Mouse (Mus musculus) right cerebral cortex, postnatal 4 days (tissue): Measurements from ENCODE around the gene Ifitm10.
"Not testable (repeated sequence)": the region's sequence is repeated elsewhere in the genome, so short reads cannot be mapped to it uniquely, and the experiment has no call there.

Experiments used
- DNase-seq: peaks from one replicate; pipeline ENCODE4 v3.0.0-alpha.2; 2022

Gene Ifitm10

DNA sequence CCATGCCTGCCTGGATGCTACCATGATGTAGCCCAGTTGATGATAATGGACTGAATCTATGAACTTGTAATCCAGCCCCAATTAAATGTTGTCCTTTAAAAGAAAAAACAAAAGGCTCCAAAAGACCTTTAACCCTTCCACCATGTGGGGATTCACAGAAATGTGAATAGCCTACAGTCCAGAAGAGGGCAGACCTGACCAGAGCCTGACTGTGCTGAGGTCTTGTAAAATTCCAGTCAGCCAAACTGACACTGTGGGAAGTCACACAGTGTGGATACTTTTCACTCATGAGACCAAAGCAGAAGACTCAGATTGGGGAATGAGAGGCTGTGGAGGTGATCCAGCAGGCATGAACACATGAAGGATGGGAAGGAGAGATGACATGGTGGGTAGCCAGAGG lies 12.8 kb downstream of the Ifitm10 start:
- DNase-seq, result no peak

DNA sequence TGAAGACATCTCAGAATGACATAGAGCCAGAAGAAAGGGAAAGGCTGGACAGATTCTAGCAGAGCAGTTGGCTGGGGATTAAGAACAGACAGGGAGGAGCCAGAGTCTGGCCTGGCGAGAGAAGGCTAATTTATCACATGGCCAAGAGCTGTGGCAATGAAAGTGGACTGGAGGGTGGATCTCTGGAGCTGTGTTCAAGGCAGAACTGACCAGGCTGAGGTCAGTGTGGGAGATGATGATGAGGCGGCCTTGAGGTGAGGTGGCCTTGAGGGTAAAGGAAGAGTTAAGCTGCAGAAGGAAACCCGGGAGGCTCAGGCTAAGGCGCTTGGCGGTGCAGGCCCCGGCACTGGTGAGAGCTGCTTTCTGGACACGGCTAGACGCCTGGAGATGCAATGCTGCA lies 14.4 kb downstream of the Ifitm10 start:
- no peak for DNase-seq

DNA sequence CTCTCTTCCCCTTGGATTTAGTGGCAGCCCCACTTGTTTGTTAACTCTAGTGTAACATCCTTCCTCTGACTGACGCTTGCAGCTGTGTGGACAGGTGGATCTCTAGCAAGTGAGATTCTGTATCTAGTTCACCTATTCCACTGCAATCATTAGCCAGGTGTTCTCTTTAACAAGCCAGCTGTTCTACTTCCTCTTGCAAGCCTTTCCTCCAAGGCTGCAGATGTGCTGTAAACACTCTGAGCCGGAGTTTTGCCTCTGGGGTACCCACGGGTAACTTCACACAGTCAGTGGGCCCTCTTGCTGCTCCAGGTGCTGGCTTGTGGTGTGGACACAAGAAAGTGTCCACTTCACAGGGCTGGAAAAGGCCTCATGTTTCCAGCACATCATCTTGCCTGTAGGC lies 16.0 kb downstream of the Ifitm10 start:
- DNase-seq, result no peak

DNA sequence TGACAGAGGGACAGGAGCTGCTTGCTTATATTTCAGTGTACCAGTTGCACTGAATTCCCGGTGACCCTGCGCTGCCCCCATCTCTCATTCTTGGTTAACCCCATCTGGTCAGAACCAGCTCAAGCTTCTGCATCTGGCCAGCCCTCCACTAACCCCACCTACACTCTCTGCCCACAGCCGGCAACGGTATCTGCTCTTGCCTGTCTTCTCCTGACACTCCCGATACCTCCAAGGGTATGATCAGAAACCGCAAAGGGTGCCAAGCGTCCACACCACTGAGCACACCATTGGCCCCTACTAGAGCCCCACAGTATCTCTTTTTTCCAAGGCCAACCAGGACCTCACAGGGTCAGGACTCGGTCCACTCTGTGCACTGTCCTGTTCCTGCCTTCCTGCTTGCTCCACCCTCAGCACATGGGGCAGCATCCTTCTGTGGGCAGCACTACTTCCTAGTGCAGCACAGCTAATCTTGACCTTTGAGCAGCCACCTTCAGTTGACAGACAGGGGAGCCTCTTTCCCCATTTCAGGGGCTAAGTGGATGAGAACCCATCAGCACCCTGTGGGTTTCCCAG lies 18.8 kb downstream of the Ifitm10 start:
- no peak for DNase-seq

DNA sequence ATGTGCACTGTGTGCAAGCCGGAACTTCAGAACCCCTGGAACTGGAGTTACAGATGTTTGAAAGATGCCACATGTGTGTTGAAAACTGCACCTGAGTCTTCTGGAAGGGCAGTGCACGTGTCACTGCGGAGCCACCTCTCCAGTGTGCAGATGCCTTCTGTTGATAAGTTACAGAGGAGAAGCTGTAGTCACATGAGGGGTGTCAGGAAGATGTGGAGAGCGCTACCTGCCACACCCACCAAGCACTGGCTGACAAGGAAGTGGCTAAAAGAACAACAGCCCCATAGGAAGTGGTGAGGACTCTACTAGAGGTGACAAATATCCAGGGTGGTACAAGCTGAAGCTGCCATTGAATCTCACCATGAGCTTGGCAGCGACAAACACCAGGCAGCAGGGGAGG lies 19.7 kb downstream of the Ifitm10 start:
- DNase-seq, result no peak

DNA sequence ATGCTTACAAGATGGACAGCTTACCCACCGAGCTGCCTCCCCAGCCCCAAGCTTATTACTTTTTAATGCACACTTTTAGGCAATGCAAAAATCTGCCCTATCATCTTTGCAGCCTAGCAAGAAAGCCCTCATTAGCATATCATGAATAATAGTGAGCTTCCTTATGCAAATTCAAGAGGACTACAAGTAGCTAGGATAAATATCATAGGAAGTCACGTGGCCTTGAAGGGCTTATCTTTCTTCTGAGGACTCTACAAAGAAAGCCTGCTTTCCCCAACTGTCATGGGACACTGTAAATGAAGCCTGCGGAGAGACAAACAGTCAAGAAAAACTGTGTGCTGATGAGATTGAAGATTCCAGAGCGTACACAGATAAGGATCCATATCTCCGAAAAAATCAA lies 22.0 kb downstream of the Ifitm10 start:
- DNase-seq, result no peak

DNA sequence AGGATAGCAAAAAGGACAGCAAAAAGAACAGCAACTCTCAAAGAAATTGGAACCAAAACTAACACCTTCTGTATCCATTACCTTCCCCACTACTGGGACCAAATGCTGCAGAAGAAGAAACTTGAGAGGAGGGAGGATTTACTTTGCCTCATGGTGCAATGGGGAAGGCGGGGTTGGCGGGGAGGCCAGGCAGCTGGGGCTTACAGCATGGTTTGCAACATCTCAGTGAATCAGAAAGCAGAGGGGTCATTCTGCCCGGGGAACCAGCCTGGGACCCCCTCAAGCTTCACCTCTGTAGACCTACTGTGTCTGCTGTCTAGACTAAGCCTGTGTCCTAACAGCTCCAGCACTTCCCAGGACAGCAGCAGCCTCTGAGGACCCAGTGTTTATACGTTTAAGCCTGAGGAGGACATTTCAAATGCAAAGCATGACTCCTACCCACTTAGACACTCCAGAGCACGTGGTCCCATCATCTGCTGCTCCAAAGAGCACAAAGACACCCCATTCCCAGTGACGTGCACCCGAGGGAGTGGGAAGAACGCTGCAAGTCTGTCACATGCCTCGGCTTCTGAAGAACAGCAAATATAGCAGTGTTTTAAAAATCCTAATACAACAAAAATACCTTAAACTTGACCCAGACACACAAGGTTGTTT lies 24.1 kb downstream of the Ifitm10 start:
- no peak for DNase-seq

DNA sequence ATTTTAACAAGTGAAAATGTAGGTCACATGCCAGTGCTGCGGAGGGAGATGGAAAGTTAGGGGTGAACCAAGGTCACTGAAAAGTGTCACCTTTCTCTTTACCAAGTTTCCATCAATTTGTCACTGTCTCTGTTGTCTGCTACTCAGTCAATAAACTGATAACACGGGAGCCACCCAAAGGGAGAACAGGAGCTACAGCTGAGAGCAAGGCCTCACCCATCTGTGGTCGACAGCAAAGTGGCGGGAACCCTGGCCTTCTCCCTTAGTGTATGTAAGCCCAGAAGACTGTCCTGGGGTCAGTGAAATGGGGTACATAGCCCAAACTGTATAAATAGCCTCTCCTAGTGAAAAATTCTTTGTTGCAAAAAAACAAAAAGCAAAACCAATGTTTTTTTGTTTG lies 26.0 kb downstream of the Ifitm10 start:
- no peak for DNase-seq

DNA sequence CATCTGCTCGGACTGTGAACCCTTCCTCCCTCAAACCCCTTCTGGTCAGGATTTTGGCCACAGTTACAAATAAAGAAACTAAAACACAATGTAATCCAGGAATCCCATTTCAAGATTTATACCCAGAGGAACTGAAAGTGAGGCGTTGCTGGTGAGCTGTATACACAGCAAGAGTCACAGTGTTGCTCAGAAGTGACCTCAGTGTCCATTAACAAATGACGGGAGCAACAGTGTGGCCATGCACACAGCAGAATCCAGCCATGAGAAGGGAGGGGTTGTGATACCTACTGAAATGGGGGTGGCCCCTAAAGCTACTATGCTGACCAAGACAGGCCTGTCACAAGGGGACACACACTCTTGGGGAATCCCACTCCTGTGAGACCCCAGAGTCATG lies 31.3 kb downstream of the Ifitm10 start:
- DNase-seq, result no peak

DNA sequence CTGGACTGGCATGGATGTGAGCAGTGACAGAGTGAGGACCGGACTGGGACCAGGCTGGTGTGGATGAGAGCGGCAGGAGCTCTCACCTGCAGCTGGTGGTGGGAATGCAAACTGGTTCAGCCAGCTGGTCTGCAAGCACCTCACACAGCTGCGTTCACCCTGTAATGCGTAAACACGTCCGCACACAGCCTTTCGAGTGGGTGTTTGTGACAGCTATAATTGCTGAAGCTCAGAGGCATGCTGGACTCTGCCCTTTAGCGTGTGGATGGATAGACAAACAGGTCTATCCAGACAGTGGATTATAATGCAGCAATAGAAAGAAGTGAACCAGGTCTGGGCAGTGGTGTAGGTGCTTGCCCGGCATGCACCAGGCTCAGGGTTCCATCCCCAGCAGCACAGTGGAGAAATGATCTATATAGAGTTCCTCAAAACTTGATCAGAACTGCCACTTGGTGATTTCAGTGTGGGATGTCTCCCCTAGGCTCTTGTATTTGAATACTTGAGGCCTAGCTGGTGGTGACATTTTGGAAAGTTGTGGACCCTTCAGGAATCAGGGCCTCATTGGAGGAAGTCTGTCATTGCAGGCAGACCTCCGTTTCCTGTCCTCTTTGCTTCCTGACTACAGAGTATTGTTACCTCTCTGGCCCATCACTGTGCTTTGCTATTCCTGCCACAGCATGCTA lies 31.8 kb downstream of the Ifitm10 start:
- no peak for DNase-seq

DNA sequence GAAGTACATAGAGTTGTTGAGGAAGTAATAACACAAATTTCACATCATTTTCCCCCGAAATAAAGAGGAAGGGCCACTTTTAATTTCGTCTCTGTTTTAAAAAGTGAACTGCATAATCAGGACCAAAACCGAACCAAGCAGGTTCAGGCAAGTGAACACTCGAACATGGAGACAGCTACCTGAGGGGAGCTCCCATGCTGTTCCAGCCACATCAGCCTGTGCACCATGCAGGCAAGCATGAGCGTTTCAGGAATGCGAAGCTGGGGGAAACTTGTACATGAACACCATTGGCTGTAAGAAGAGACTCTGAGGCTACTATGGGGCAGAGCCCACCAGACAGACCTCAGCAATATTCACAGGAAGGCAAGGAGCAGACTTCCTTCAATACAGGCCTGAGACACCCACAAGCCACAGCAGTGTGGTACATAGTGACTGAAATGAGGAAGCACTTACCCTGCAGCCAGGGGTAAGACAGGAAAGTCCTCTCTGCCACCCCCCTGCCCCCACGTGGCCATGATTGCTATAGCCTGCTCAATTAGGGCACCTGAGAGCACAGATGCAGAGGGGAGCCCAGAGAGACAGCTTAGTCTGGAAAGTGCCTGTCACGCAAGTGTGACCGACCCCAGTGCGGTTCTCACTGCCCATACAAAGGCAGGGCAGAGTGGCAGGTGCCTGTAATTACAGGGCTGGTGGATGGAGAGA lies 33.1 kb downstream of the Ifitm10 start:
- DNase-seq, result no peak

DNA sequence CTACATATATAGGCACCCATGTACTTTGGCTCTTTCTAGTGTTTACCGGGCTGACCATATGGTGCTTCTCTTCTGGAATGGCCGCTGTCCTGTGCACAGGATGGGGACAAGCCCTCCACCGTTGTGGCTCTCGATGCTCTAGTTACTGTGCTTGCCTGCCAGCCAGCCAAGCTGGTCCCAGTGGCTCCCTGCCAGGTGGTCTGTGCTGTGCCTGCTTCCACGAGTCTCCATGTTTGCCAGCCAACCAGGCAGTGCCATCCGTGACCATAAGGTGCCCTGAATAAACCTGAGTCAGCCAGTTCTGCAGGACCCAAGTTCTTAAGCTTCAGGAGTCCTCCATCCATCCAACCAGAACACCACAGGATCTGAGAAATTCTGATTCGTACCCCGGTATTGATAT lies 38.4 kb downstream of the Ifitm10 start:
- peak; percentile 51 for DNase-seq

DNA sequence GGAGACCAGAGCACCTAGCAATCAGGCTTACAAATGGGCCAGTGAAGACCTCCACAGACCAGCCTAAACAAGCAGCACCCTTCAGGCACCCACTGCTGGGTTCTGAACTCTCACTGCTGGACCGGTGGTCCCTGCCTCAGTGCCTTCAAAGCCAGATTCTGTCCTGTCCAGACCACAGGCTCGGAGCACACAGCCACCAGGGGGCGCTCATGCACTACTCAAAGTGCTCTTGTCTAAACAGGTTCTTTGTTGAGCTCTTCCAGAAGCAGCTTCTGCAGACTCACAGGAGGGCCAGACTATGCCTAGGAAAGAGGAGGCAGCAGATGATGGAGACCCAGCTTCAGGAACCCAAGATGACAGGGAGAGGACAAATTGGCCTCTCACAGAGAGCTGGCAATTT lies 39.3 kb downstream of the Ifitm10 start:
- DNase-seq, result peak; percentile 98

DNA sequence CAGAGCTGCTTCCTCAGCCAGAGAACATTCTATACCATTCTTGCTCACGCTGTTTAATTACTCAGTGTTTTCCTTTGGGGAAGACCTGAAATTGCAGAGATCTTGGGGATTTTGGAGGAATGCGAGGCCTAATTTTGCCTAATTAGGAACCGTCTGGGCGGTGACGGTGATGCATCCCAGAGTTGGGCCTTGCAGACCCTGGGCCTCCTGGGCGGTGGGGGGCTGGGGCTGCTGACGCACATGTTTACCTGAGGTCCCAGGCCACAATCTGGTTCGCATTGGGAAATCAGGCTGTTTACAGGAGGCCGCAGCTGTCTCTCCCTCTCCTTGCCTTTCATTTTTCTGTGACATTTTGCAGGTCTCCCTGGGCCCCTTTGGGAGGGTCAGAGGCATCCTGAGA lies 40.8 kb downstream of the Ifitm10 start:
- not testable (repeated sequence) for DNase-seq

DNA sequence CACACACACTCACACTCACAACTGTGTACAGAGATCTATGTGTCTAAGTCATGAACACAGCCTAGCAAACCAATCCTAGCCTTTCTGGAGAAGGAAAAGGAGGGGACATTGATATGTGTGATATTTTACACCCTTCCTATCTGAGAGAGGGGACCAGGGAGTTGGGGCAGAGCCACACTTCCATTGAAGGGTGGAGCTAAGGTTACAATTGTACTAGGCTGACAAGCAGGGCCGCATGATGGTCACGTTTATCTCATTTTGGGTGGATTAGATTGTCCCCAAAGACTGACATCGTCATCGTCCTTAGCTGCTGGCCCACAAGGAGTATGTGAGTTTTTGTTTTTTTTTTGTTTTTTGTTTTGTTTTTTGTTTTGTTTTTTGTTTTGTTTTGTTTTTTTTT lies 42.3 kb downstream of the Ifitm10 start:
- no peak for DNase-seq

DNA sequence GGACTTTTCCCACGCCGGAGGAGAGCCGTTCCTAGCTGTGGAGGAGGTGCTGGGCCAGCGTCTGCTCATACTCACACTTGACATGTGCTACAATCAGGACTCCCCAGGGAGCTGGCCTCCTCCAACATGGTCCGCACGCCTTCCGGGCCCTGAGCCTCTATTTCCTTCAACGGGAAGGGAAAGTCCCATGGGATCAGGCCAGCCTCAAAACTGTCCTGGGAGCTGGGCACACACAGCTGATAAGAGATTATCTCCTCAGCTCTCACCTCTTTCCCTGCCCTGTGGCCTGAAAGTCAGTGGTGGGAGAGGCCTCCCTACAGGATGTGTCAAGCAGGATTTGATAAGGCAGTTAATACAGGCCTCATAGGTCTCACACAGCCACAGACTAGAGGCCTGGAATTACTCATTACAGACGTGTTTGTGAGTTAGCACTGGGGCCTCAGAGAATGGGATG lies 43.3 kb downstream of the Ifitm10 start:
- no peak for DNase-seq

DNA sequence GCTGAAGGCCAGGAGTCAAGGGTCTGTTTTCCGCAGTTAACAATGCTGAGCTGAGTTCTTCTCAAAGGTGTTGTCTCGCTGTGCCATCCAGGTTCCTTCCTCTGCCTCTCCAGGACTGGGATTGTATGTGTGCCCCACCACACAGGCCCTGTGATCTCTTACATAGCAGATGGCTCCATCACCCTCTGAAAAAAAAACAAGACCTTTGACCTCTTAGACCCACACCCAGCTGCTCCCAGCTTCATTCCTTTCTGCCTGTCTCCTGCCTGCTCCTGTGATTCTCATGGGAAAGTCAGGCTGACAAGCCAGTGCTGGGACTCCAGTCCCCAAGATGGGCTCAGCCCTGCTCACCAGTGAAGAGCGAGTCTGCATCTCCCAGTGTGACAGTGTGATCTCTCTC lies 45.0 kb downstream of the Ifitm10 start:
- DNase-seq, result no peak

DNA sequence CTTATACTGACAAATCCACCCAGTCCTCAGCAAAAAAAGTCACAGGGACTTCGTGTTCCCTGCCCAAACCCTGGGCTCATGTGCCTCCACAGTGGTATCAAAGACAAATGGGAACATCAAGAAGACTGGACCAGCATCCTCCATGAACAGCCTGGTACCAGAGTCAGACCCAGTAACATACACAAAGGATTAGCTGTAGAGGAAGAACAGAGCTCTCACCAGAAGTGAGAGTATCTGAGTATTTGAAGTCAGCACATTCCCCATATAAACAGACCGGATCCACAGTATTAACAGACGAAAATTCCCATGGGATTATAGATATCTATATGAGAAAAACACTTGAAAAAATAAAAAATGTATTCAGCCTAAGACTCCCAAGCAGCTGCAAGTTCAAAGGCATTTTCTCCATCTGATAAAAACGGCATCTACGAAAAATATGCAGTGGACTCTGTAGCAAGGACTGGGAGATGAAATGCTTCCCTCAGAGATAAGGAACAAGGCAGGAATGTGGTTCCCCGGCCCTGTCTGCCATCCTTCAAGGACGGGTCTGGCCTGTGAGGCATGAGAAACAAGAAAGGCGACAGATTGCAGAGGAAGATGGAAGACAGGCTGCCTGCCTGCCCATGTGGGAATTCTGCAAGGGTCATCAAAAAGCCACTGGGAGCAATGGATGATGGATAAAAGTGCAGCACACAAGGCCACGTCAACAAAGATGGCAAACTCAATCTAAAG lies 46.7 kb downstream of the Ifitm10 start:
- DNase-seq, result no peak

DNA sequence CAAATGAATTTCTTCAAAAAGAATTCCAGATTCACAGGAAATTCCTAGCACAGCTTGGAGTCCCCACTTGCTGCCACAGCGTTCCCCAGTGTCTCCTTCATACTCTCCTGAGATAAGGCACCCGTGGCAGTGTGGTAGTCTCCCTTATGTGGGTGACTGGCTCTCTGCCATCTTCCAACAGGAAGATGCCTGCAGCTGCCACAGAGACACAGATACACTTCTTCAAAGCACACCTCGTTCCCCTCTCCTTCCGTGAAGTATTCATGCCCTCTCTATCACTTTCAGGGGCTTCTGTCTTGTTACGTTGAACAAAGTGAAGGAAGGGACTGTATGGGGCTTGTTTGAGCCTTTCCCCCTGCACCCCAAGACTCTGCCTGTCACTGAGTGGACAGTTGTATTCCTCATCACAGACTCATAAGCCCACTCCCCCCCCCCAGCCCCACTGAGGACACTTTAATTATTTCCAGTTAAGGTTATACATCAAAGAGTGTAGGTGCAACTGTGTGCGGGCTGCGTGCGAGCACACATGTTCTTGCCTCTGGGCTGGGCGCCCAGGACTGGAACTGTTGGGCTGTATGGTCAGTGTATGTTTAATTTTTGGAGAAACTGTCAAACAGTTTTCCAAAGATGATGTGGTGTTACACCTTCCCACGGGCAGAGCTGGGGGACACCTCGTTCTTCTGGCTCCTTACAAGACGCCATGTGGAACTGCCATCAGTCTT lies 50.0 kb downstream of the Ifitm10 start:
- DNase-seq, result no peak

DNA sequence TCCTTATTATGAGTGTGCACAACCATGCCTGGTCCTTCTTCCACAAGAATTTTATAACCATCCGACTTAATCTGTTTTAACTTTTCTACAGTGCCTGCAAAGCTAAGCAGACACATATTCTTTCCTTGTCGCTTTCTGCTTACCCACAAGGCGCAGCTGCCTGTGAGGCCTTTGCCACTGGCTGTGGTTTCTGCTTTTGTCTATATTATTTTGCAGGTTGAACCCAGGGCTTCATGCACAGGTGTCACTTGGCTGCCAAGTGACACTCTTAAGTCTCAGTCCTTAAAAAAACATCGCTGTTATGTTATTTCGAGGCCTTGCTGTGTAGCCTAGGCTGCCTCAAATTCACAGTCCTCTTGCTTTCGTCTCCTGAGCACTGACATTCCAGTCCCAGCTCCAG lies 50.9 kb downstream of the Ifitm10 start:
- no peak for DNase-seq

DNA sequence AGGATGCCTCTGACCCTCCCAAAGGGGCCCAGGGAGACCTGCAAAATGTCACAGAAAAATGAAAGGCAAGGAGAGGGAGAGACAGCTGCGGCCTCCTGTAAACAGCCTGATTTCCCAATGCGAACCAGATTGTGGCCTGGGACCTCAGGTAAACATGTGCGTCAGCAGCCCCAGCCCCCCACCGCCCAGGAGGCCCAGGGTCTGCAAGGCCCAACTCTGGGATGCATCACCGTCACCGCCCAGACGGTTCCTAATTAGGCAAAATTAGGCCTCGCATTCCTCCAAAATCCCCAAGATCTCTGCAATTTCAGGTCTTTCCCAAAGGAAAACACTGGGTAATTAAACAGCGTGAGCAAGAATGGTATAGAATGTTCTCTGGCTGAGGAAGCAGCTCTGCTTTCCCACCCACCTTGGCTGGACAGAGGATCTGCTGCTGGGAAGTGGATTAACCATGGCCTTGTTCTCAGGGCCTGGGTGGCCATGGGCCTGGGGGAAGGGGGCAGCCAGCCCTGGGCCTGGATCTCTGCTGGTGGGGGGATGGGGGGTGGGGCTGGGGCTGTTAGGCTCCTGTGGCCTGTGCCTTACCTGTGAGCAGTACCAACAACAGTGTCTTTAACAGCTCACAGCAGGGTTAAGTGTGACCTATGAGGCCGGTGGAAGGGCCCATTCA lies 51.8 kb downstream of the Ifitm10 start:
- DNase-seq, result not testable (repeated sequence)

DNA sequence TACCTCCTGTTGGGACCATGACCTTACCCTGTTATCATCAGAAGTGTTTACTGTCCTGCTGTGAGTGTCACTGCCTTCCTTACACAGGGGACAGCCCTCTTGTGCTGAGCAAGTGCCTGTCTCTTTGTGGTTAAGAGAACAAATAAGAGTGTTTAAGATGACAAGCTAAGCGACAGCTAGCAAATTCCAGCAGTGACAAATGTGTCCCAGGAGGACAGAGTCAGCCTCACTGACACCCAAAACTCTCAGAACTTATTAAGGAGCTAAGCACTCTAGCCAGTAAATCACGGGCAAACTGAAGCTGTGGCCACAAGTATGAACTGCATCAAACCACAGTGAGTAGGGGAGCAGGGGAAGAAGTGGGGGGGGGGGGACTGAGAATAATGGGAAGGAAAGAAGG lies 52.6 kb downstream of the Ifitm10 start:
- DNase-seq, result no peak
